Mouse (Mus musculus) layer of hippocampus, adult 9-10 months (tissue): ENCODE results near the gene Adtrp.
A peak's percentile ranks its signal among the peaks of the same experiment; 100 is the strongest.

Experiments
- DNase-seq: peaks from one replicate; pipeline ENCODE4 v3.0.0; 2022; ENCODE audit warnings: low spot score

Adtrp gene

GRCm38 (mm10) chr13:41828296-41828754 is 19.2 kb downstream of the Adtrp start:
- DNase-seq: no peak

- DNase-seq: no peak
These were observed 19.9 kb downstream of the Adtrp start for GRCm38 (mm10) chr13:41827581-41827980.

GRCm38 (mm10) chr13:41825379-41825966 is 22.0 kb downstream of the Adtrp start:
- DNase-seq: no peak

- no peak for DNase-seq
These were observed 24.4 kb downstream of the Adtrp start for GRCm38 (mm10) chr13:41823077-41823476.

- DNase-seq: no peak
These were observed 24.9 kb downstream of the Adtrp start for GRCm38 (mm10) chr13:41822617-41823016.

- no peak for DNase-seq
These were observed 25.4 kb downstream of the Adtrp start for GRCm38 (mm10) chr13:41822091-41822490.

- DNase-seq: no peak
These were observed 26.5 kb downstream of the Adtrp start for GRCm38 (mm10) chr13:41820947-41821346.

GRCm38 (mm10) chr13:41819918-41820317 is 27.6 kb downstream of the Adtrp start:
- DNase-seq: no peak

- DNase-seq: no peak
These were observed 28.0 kb downstream of the Adtrp start for GRCm38 (mm10) chr13:41819484-41819883.

GRCm38 (mm10) chr13:41817583-41817982 is 29.9 kb downstream of the Adtrp start:
- no peak for DNase-seq

GRCm38 (mm10) chr13:41816643-41817042 is 30.8 kb downstream of the Adtrp start:
- no peak for DNase-seq

- no peak for DNase-seq
These were observed 36.7 kb downstream of the Adtrp start for GRCm38 (mm10) chr13:41810776-41811175.

- DNase-seq: no peak
These were observed 39.7 kb downstream of the Adtrp start for GRCm38 (mm10) chr13:41807815-41808214.

- no peak for DNase-seq
These were observed 40.2 kb downstream of the Adtrp start for GRCm38 (mm10) chr13:41807300-41807699.

GRCm38 (mm10) chr13:41805138-41805820 is 42.2 kb downstream of the Adtrp start:
- DNase-seq: no peak

GRCm38 (mm10) chr13:41803656-41804265 is 43.7 kb downstream of the Adtrp start:
- DNase-seq: no peak

- peak; percentile 67 for DNase-seq
These were observed 46.3 kb downstream of the Adtrp start for GRCm38 (mm10) chr13:41801177-41801636.

GRCm38 (mm10) chr13:41792849-41793248 is 54.6 kb downstream of the Adtrp start:
- DNase-seq: no peak

GRCm38 (mm10) chr13:41787863-41788536 is 59.5 kb downstream of the Adtrp start:
- peak; percentile 20 for DNase-seq

- DNase-seq: no peak
These were observed 60.8 kb downstream of the Adtrp start for GRCm38 (mm10) chr13:41786640-41787039.

- no peak for DNase-seq
These were observed 62.4 kb downstream of the Adtrp start for GRCm38 (mm10) chr13:41784889-41785701.

GRCm38 (mm10) chr13:41780296-41780695 is 67.2 kb downstream of the Adtrp start:
- no peak for DNase-seq
